Mouse (Mus musculus): ENCODE measurements around the gene Zfp846. TPM values are rescaled to one million over a fixed set of nuclear protein-coding genes. Genes with fewer than 3 reads are reported as not detected.

Zfp846 gene
- total RNA-seq, 2 experiments from 2014 or later, result 12.0 to 13.6 TPM

DNA sequence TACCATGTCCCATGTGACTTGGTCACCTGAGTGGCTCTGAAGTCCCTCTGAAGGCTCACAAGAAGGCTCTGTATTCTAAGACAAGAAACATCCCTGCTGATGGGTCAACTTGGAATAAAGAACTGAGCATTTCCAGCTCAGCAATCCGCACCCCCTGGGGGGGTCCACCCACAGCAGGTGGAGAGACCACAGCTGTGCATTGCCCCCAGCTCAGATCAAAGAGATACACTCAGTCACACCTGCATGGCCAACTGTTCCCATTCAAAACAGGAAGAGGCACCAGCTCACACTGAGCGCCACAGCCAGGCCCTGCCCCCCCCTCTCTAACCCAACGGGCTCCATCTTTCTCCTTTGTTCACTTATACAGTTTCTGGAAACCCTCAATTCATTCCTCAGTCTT is 55.2 kb downstream of the Zfp846 start:
- DNase-seq (ENCODE audit: low spot score in 2 of 2), result no peak

DNA sequence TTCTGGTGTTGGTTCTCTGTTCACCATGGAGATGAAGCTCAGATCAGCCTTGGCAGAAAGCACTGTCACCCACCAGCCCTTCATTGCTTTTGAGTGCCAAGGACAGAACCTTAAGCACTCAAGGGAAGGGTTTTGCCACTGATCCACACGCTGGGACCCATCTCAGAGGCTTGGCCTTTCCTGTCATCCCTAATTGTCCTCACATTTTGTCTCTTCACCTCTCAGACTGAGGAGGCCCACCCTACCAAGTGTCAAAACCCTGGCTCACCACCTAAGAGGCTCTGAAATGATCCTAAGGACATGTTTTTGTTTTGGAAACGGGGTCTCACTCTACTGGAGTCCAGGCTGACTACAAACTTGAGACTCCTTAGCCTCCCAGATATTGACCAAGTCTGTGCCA is 55.7 kb downstream of the Zfp846 start:
- no peak for DNase-seq (ENCODE audit: low spot score in 2 of 2)

DNA sequence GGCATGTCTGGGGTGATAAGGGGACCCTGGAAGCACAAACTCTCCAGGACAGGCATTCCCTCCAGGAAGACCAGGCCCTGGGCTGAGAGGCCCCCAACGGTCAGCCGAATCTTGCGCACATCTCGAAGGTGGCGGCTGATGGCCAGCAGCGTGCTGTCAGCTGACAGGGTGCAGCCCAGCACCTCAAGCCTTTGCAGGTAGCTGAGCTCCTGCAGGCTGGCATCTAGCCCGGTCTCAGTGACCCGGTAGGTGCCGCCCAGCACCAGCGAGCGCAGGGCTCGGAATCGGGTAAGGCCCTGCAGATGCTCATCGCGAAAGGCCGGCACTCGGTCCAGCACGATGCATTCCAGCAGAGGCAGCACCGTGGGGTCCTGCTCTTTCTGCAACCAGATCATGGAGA is 57.5 kb downstream of the Zfp846 start:
- DNase-seq (ENCODE audit: low spot score in 2 of 2), result no peak

DNA sequence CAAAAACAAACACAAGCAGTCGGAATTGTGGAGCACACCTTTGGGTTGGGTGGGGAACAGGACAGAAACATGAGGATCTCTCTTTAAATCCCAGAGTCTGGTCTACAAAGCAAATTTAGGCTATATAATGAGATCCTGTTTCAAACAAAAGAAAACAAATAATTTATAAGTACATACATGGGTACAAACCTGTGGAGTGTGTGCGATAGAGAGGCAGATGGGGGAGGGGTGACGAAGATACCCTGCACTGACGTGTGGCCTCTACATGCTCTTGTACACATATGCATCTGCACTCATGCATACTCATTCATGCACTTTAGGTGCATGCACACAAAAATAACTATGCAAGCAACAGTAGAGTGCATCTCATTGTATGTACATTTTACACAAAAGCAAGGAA is 58.4 kb downstream of the Zfp846 start:
- no peak for DNase-seq (ENCODE audit: low spot score in 2 of 2)

DNA sequence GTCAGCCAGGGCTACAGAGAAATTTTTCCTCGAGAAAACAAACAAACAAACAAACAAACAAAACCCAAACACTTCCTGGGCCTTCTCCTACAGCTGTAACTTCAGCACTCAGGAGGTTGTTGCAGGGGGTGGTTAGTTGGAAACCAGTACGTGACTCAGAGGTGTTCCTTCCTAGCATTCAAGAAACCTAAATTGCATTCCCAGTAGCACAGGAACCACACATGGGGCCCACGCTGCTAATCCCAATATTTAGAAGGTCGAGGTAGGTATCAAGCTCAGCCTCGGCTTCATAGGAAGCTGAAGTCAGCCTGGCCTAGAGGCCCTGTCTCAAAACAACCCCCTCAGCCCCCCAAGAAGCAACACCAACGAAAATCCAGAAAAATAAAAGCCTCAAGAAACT is 60.4 kb downstream of the Zfp846 start:
- DNase-seq (ENCODE audit: low spot score in 2 of 2), result no peak

DNA sequence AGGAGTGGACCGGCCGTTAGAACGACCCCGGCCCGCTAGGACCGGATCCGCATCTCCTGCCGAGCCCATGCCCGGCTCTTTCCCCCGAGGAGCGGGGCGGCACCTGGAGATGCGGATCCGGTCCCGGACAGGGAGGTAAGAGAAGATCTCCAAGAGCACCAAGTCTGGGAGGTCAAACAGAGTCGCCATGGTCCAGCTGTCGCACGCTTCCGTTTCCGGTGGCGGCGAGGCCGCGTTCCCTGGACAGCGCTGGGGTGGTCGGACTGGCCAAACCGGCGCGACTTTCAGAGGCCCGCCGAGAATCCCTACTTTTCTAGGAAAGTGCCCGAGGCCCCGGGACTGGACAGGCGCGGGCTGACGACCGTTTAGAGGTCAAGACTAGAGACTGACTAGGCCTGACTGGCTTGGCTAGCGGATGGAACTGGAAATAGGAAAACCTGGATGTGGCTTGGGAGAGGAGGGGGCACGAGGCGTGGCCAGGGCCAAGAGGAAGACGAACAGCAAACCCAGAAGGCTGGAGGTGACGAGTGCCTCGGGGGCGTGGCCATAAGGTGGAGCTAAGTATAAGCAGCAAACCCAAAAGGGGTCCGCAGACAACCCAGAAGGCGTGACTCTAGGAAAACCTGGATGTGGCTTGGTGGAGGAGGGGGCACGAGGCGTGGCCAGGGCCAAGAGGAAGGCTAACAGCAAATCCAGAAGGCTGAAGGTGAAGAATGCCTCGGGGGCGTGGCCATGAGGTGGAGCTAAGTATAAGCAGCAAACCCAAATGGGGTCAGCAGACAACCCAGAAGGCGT is 61.2 kb downstream of the Zfp846 start, which contains the start of gene Ubl5:
Gene Ubl5 (plus strand): TSS at position 778 of the 795 bp plus-strand sequence.
- peak; percentile 63 to 71 for DNase-seq (ENCODE audit: low spot score in 2 of 2)

DNA sequence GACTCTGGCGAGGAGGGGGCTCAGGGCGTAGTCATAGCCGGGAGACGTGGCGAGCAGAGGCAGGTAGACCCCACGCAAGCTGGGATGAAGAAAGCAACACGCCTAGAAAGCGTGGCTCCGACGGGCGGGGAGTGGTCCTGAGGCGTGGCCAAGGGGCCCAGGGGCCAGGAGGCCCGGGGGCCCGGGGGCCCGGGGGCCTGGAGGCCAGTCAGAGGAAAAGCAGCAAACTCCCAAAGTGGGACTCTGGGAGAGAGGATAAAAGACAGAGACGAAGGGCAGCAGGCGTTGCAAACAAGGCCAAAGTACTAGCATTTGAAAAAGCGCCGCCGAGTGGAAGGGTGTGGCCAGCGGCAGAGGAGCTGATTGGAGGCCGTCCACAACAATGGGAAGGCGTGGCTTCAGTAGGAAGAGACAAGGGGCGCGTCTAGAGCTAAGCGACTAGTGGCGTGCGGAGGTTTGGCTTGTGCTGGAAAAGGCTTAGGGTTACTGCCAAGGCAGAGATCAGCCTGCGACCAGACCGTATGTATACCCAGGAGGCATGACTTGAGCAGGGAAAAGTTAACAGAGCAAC is 61.9 kb downstream of the Zfp846 start:
- DNase-seq (ENCODE audit: low spot score in 2 of 2), result peak; percentile 66 to 72

DNA sequence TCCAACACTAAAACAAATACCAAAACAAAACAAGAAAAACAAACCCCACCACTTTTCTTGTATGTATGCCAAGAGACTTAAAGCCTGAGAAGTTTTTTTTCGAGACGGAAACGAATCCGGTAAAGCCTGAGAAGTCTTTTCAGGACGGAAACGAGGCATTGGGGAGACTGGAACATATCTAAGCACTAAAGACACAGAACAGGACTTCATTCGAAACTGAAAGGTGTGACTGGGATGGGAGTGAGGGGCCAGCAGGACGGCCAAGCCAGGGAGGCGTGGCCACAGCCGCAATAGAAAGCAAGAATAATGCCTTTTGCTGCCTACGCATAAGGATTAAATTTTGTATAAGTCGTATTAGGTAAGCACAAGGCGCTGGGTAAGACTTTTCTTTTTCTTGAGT is 62.7 kb downstream of the Zfp846 start:
- DNase-seq (ENCODE audit: low spot score in 2 of 2), result no peak

DNA sequence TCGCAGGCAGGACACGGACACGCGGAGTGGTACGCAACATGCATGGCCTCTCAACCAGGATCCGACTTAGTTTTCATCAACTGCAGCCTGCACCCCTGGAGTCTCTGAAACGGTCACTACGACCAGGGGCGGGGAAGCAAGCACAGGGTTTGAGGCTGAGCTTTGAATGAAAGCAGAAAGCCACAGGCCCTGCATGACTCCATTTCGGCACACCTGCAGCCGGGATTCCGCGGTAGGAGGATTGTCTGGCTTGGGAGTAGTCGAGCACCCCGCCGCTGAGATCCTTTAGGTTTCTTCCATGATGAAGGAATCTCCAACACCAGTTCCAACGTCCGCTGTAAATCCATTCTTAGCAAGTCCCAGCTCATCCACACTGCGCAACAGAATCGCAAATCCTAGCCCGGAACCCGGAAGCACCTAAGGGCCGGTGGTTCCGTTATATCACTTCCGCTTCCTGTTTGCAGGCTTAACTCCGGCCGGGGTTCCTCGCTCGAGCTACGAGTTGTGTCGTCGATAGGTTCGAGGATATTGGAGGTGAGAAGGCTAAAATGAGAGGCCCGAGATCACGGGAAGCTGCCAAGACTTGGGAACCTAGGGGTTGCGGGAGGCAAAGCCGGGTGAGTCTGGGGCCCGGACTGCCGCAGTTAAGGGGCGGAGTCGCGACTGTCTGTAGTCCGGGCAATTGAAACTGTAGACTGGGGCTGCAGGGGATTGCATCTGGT is 63.4 kb downstream of the Zfp846 start, which contains the start of gene Fbxl12:
Gene Fbxl12 (minus strand): TSS at position 408 of the 722 bp plus-strand sequence.
- DNase-seq (ENCODE audit: low spot score in 2 of 2), result peak; percentile 46 to 64

DNA sequence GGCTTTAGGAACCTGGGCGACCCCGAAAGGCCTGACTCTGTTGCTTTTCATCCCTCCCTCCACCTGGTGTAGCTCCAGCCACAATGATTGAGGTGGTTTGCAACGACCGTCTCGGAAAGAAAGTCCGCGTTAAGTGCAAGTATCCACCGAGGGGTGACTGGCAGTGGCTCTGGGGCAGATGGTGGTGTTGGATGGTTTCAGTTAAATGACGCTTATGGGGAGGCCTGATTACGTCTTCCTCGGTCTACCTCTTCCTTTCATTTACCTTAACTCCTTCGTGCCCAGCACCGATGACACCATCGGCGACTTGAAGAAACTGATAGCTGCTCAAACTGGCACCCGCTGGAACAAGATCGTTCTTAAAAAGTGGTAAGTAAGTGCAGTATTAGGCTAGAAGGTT is 64.0 kb downstream of the Zfp846 start:
- no peak for DNase-seq (ENCODE audit: low spot score in 2 of 2)

DNA sequence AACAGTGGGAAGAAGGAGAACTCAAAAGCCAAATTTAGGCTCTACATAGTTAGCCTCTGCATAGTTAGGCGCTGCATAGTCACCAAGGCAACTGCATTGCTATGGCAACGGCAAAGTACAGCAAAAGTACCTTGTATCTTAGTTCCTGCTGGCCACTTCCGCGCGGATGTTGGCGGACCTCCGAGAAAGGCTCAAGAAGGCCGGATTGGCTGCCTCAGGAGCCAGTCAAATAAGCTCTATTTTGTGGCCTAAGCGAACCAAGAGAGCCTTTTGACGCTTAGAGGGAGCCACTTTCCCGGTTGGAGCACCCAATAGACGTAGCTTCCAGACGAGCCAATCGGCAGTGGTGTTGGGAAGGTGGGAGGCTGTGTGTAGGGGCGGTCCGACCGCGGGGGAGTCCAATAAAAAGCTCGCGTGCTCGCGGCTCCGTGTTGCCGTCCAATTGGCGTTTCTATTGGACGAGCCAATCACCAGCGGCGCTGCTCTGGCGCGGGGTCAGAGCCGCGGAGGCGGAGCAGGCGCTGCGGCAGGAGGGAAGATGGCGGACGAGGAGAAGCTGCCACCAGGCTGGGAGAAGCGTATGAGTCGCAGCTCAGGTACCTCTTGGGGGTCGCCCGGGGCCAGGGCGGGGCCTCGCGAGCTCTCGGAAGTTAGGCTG is 70.6 kb downstream of the Zfp846 start, which contains the start of gene Pin1:
Gene Pin1 (plus strand): TSS at position 494 of the 658 bp plus-strand sequence.
- DNase-seq (ENCODE audit: low spot score in 2 of 2), result peak; percentile 90 to 93

DNA sequence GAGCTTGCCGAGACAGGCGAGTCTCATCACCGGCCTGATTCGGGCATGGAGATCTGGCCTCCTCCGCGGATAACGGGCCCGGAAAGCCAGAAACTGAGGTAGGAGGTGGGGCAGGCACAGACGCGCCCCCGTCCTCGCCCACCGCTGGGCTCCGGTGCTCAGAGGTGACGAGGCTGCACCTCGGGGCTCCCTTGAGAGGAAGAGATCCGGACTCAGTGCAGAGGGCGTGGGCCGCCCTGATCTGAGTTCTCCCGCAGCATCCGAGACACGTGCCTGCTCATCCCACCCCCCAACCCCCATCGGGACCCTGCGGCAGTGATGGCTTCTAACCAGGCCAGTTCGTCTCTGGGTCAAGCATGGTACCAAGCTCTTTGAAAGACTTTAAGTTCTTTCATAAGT is 71.2 kb downstream of the Zfp846 start:
- peak in 1 of 2 experiments; percentile 23 for DNase-seq (ENCODE audit: low spot score in 2 of 2)

DNA sequence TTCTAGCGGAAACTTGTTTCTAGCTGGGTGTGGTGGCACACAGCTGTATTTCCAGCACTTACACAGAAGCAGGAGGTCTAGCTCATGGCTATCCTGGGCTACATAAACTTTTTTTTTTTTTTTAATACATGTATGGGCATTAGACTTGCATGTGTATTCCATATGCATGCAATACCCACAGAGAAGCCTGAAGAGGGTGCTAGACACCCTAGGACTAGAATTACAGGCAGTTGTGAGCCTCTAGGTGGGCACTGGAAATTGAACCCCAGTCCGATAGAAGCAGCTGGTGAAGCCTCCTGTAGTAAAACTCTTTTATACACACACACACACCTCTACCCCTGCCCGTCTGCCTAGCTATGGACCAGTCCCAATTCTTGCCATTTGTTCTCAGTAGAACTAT is 72.8 kb downstream of the Zfp846 start:
- no peak for DNase-seq (ENCODE audit: low spot score in 2 of 2)

Other genes with a start within 250 kb of the Zfp846 start
- gene Olfr18, start 245.2 kb upstream of the Zfp846 start, total RNA-seq (2021), result under 1 TPM in 1 of 2 experiments, not detected in 1; 0.25 TPM
- gene Zfp560, start 196.1 kb upstream of the Zfp846 start, total RNA-seq (2021), result 10 to 100 TPM; 14.6 to 15.1 TPM
- gene Zfp26, start 121.1 kb upstream of the Zfp846 start, total RNA-seq (2021), result 10 to 100 TPM; 39.4 to 41.6 TPM
- 10 to 100 TPM; 28.6 TPM for gene Zfp426, start 88.5 kb upstream of the Zfp846 start, total RNA-seq (2021)
- 10 to 100 TPM; 60.4 to 65.1 TPM for gene Zfp266, start 59.9 kb upstream of the Zfp846 start, total RNA-seq (2021)
- gene Ubl5, start 61.6 kb downstream of the Zfp846 start, total RNA-seq (2021), result 100 to 1,000 TPM; 271 to 275 TPM
- gene Fbxl12, start 63.5 kb downstream of the Zfp846 start, total RNA-seq (2021), result 10 to 100 TPM; 31.6 to 32.7 TPM
- 10 to 100 TPM; 23.4 to 23.6 TPM for gene Pin1, start 70.8 kb downstream of the Zfp846 start, total RNA-seq (2021)
- gene Olfm2, start 165.1 kb downstream of the Zfp846 start, total RNA-seq (2021), result 1 to 10 TPM; 6.5 to 8.5 TPM
- 100 to 1,000 TPM; 233 TPM for gene Col5a3, start 233.8 kb downstream of the Zfp846 start, total RNA-seq (2021)
- gene Rdh8, start 237.2 kb downstream of the Zfp846 start, total RNA-seq (2021), result not detected